In the genomic region with DNA sequence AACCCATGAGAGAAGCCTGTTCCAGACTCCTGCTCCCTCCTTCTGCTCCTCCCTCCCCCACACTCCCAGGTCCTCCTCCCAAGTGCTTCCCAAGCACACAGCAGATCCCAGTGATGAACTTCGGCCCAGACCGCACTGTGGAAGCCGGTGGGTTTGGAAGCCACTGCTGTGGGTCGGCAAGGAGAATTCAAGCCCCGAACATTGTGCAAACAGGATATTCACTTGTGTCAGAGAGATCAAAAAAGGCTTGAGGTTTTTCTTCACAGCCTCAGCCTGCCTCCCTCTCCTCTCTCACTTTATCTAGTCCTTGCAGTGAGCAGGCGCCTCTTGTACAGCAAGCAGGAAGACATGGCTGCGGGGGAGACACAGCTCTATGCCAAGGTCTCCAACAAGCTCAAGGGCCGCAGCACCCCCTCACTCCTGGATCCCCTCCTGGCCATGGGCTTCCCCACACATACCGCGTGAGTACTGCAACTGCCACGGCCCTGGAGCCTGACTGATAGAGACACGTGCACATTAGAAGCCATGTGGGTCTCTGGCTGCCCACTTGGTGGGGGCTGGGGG, we compare ENCODE assay signal across 11 mouse cellular contexts. TPM values are rescaled to one million over a fixed set of nuclear protein-coding genes. Genes with fewer than 3 reads are reported as not detected.
DNase-seq lines count a peak whose midpoint lies in the region; ATAC-seq and TF ChIP-seq lines count a peak whose summit lies in the region.
"Had no signal": no experiment of that assay in that cellular context is flagged by ENCODE, and none has a peak within 500 bp of the region (broad histone marks: within the 10 kb centered on the region; RNA-seq: fewer than 3 reads in every experiment).

TSS of gene Ubash3a (plus strand) at position 103 of the 564 bp plus-strand sequence.

- no peak within 1 kb of the TSS for H3K9ac ChIP-seq in heart, embryonic 12.5 days
- H3K9ac ChIP-seq in forebrain, embryonic 13.5 days, result no peak within 1 kb of the TSS
- H3K9ac ChIP-seq: hindbrain, embryonic 15.5 days; lung, embryonic 15.5 days had no signal

- H3K4me2 ChIP-seq in heart, embryonic 12.5 days, result no peak within 1 kb of the TSS
- H3K4me2 ChIP-seq in forebrain, embryonic 13.5 days, result no peak within 1 kb of the TSS
- H3K4me2 ChIP-seq: hindbrain, embryonic 15.5 days; lung, embryonic 15.5 days had no signal

- 44% methylated on average over 12 of the region's 12 CpGs for WGBS in heart, embryonic 12.5 days
- 81% methylated on average over 12 of the region's 12 CpGs for WGBS in olfactory bulb, adult 2 months
- 91% methylated on average over 12 of the region's 12 CpGs for WGBS in forebrain, embryonic 13.5 days
- WGBS in kidney, adult 2 months, result 49% methylated on average over 12 of the region's 12 CpGs

- peaks cover 7% of the 10 kb centered on the region for H3K4me1 ChIP-seq in heart, embryonic 12.5 days (replicated peaks)
- no peaks in the 10 kb centered on the region for H3K4me1 ChIP-seq in olfactory bulb, adult 2 months (ENCODE audit: control insufficient read depth, insufficient read depth, low read length)
- H3K4me1 ChIP-seq in forebrain, embryonic 13.5 days, result no peaks in the 10 kb centered on the region
- no peaks in the 10 kb centered on the region for H3K4me1 ChIP-seq in kidney, adult 2 months (ENCODE audit: control insufficient read depth, insufficient read depth, low read length)
- H3K4me1 ChIP-seq: hindbrain, embryonic 15.5 days; lung, embryonic 15.5 days had no signal

- TF ChIP-seq POLR2A in olfactory bulb, adult 2 months (IDR thresholded peaks at IDR 0.05; ENCODE audit: insufficient read depth, low read depth, low read length), result no peak
- no peak for TF ChIP-seq POLR2A in kidney, adult 2 months (IDR thresholded peaks at IDR 0.05; ENCODE audit: low read depth, low read length)

- no peak; the same call in 1 of the 2 replicates for ATAC-seq in heart, embryonic 12.5 days (ENCODE audit: insufficient number of reproducible peaks, low FRiP score)
- ATAC-seq in forebrain, embryonic 13.5 days, result no peak

- peak; percentile 78 for DNase-seq in heart, adult 11 months
- peak; percentile 59 to 68 for DNase-seq in CD8-positive naive resting alpha-beta T cell, adult 2 months (ENCODE audit: low read depth in 2 of 2, low spot score in 2 of 2)
- peak; percentile 55 for DNase-seq in liver
- no peak for DNase-seq in kidney, adult 2 months
- DNase-seq in right cerebral cortex, postnatal 36 days (ENCODE audit: low spot score in 2 of 2), result no peak
- DNase-seq: right cerebral cortex, postnatal 4 days had no signal

- no peak for TF ChIP-seq CTCF in olfactory bulb, adult 2 months (IDR thresholded peaks at IDR 0.05; ENCODE audit: insufficient read depth, low read depth, low read length)
- no peak for TF ChIP-seq CTCF in kidney, adult 2 months (conservative IDR thresholded peaks at IDR 0.05; ENCODE audit: insufficient read depth, insufficient read length, low read depth, low read length)

- H3K27ac ChIP-seq in heart, embryonic 12.5 days (ENCODE audit: poor library complexity, severe bottlenecking), result no peak within 1 kb of the TSS
- H3K27ac ChIP-seq in olfactory bulb, adult 2 months (ENCODE audit: insufficient read depth, low read depth, low read length), result no peak within 1 kb of the TSS
- H3K27ac ChIP-seq in forebrain, embryonic 13.5 days, result no peak within 1 kb of the TSS
- no peak within 1 kb of the TSS for H3K27ac ChIP-seq in kidney, adult 2 months (ENCODE audit: insufficient read depth, low read depth, low read length)
- H3K27ac ChIP-seq: hindbrain, embryonic 15.5 days; lung, embryonic 15.5 days had no signal

- H3K27me3 ChIP-seq in heart, embryonic 12.5 days (replicated peaks), result no peaks in the 10 kb centered on the region
- no peaks in the 10 kb centered on the region for H3K27me3 ChIP-seq in forebrain, embryonic 13.5 days
- H3K27me3 ChIP-seq in kidney, adult 2 months (replicated peaks; ENCODE audit: control insufficient read depth, insufficient read depth, low read length), result no peaks in the 10 kb centered on the region
- H3K27me3 ChIP-seq: hindbrain, embryonic 15.5 days; lung, embryonic 15.5 days had no signal

- no peaks in the 10 kb centered on the region for H3K9me3 ChIP-seq in heart, embryonic 12.5 days (replicated peaks)
- H3K9me3 ChIP-seq in forebrain, embryonic 13.5 days (replicated peaks), result no peaks in the 10 kb centered on the region
- H3K9me3 ChIP-seq: hindbrain, embryonic 15.5 days; lung, embryonic 15.5 days had no signal

- H3K4me3 ChIP-seq in heart, embryonic 12.5 days, result no peak within 1 kb of the TSS
- no peak within 1 kb of the TSS; the same call in 1 of the 2 replicates for H3K4me3 ChIP-seq in olfactory bulb, adult 2 months (ENCODE audit: insufficient read depth, low read depth, low read length)
- no peak within 1 kb of the TSS for H3K4me3 ChIP-seq in forebrain, embryonic 13.5 days
- H3K4me3 ChIP-seq in kidney, adult 2 months (ENCODE audit: insufficient read depth, low read depth, low read length), result no peak within 1 kb of the TSS
- H3K4me3 ChIP-seq: hindbrain, embryonic 15.5 days; lung, embryonic 15.5 days had no signal

- no peaks in the 10 kb centered on the region for H3K36me3 ChIP-seq in heart, embryonic 12.5 days
- H3K36me3 ChIP-seq in forebrain, embryonic 13.5 days (ENCODE audit: poor library complexity, severe bottlenecking), result no peaks in the 10 kb centered on the region
- H3K36me3 ChIP-seq in kidney, adult 2 months (ENCODE audit: control insufficient read depth, insufficient read depth, low read length), result no peaks in the 10 kb centered on the region
- H3K36me3 ChIP-seq: hindbrain, embryonic 15.5 days; lung, embryonic 15.5 days had no signal

RNA-seq across cellular contexts. Expression of gene Ubash3a, which starts in this region (rescaled TPM):
- polyA plus RNA-seq in heart, embryonic 12.5 days (2016; fragmentation: Nextera tagmentation; extraction: Ambion mirVana), result 0.46 and 0.80 TPM in 2 replicates
- not detected in 2 replicates for polyA plus RNA-seq in olfactory bulb, adult 2 months (2012; ENCODE audit: insufficient read depth, insufficient read length, low replicate concordance, missing spikeins)
- 0.04 TPM in 1 of 2 replicates, not detected in the other for polyA plus RNA-seq in forebrain, embryonic 13.5 days (2015; fragmentation: Nextera tagmentation; extraction: Ambion mirVana)
- polyA plus RNA-seq in kidney, adult 2 months (2012; rRNA removed), result 0.15 and 1.6 TPM in 2 replicates
- polyA plus RNA-seq: hindbrain, embryonic 15.5 days had no signal

Comparison
In these comparisons a context has a peak if more than half of its experiments do, and no peak if none do; other contexts are left out.
1. DNase-seq: peak in heart, adult 11 months (single experiment), CD8-positive naive resting alpha-beta T cell, adult 2 months (2 of 2) and liver (single experiment); none in kidney, adult 2 months (single experiment) and right cerebral cortex, postnatal 36 days (0 of 2).